Mouse (Mus musculus) embryo, embryonic 11 days (tissue): ENCODE results near the gene Ptpn18.
"Not testable (repeated sequence)": the region's sequence is repeated elsewhere in the genome, so short reads cannot be mapped to it uniquely, and the experiment has no call there.

Experiments
- DNase-seq: peaks from one replicate; pipeline ENCODE4 v3.0.0-alpha.2; 2015

Ptpn18 gene

GRCm38 (mm10) chr1:34459284-34460060, at the start of gene Ptpn18:
Gene Ptpn18, plus strand, starts transcription at chr1:34459762.
- DNase-seq, result peak; percentile 91

DNA sequence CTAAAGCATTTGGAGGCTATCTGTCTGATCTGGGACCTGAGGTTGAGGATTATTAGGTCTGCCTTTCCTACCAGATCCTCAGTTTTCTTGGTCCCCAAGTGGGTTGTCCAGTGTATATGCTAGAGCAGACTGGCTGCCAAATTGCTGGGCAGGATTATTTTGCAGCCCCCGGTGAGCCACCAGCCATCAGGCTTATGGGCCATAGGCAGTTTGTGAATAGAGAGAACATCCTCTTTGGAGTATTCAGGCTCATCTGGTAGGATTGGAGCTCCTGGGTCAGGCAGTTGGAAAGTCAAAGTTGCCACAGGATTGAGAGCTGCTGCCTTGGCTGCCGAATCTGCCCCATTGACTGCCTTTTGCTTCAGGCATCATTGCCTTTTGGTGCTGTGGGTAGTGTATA, 31.1 kb upstream of the Ptpn18 start:
- DNase-seq, result no peak

DNA sequence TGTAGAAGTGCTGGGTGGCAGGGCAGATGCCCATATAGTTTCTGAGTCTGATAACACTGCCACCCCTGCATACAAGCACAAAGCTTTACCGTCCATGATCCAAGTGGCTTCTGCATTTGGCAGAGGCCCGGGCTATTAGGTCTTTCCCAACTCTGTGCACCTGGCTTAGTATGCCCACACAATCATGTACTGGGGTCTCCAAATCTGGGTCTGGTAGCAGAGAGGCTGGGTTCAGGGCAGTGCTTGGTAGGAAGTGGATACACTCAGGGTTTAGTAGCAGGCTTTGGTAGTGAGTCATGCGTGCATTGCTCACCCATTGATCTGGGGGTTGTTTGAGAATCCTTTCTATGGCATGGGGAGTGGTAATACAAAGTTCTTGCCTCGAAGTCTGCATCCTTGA, 30.3 kb upstream of the Ptpn18 start:
- DNase-seq, result no peak

GRCm38 (mm10) chr1:34430981-34431380, 28.6 kb upstream of the Ptpn18 start:
- DNase-seq, result no peak

GRCm38 (mm10) chr1:34431431-34431830, 28.1 kb upstream of the Ptpn18 start:
- DNase-seq, result no peak

DNA sequence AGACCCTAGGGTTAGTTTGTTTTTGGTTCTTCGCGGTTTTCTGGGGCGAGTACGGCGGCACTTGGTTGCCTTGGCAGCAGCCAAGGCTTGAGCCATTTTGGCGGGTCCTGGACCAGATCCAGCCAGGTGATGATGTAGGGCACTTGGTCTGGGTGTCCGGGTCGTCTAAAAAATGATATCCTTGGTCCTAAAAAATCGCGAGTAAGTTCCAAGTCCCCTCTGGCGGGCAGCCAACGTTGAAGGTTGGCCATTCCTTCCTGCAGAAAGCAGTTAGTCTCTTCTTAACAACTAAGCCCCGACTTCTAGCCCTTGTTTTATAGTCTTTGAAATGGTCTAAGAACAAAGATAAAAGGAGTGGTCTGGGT, 27.2 kb upstream of the Ptpn18 start:
- DNase-seq, result no peak

DNA sequence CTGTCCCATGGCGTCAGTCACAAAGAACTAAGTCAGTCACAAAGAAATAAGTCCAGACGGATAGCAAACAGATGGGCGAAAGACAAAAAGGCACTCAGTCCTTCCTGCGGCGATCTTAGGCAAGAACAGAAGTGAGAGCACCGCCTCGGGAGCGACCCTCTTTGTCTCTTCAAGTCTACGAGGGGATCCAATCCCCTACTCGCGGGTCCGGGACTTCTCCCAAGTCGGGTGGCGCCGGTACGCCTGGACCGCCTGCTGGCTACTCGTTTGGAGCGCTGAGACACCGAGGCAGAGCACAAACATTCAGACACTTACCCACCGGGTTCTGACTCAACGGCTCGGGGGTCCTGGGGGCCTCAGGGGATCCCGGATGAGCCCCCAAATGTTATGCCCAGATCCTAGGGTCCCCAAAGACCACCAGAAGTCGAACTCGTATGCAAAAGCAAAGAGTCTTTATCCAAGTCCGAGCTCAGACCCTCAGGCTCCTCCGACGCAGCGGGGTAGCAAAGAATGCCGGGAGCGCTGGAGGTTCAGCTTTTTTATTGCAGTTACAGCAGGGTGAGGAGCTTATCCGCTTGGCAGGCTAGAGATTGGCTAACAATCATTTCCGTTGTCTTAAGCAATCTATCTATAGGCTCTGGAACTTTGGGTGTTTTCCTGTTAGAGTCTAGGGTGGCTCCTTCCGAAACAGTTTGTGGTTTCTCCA, 26.6 kb upstream of the Ptpn18 start:
- peak; percentile 76 for DNase-seq

GRCm38 (mm10) chr1:34433891-34434521, 25.6 kb upstream of the Ptpn18 start:
- peak; percentile 51 for DNase-seq

- peak; percentile 88 for DNase-seq
These were observed 24.9 kb upstream of the Ptpn18 start for GRCm38 (mm10) chr1:34434660-34435160.

DNA sequence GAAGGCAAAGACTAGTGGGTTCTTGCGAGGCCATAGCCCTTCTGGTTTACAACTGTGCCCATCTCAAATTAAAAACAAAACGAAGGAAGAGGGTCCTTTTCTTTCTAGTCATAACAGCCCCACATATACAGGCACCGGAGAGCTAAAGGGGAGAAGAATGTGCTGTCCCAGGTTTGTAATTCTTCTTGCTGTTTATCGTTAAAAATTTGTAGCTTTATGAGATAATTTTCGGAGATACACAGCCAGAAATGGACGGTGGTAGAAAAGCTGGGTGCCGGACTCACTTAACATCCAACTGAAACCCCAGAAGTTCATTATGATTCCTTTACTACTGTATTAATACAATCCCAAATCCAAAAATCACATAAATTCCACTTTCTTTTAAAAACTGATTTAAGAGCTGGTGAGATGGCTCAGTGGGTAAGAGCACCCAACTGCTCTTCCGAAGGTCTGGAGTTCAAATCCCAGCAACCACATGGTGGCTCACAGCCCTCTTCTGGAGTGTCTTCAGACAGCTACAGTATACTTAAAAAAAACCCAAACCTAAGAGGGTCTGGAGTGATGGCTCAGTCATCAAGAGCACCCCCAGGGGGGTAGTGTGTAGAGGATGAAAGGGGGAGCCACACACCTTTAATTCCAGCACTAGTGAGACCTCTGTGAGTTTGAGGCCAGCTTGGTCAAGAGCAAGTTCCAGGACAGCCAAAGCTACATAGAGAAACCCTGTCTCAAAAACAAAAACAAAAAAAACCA, 24.0 kb upstream of the Ptpn18 start:
- peak; percentile 15 for DNase-seq

GRCm38 (mm10) chr1:34436374-34436773, 23.2 kb upstream of the Ptpn18 start:
- DNase-seq, result no peak

DNA sequence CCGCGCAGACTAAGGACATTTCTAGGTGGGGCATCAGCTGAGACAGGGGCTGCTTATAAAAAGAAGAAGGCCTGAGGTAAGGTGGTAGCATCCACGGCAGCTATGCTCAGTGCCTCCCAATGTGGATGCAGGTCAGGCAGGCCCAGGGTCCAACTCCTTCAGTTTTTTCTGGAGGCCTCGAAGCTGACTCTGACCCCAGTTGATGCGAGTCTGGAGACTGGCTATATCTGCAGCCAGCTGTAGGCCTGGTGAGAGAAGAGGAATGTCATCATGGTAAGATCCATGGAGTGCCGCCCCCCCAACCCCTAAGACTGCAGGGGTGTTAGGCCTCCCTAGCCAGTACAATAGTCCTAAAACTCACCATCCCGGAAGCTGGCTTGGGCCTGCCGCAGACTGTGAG, 22.2 kb upstream of the Ptpn18 start:
- not testable (repeated sequence) for DNase-seq

DNA sequence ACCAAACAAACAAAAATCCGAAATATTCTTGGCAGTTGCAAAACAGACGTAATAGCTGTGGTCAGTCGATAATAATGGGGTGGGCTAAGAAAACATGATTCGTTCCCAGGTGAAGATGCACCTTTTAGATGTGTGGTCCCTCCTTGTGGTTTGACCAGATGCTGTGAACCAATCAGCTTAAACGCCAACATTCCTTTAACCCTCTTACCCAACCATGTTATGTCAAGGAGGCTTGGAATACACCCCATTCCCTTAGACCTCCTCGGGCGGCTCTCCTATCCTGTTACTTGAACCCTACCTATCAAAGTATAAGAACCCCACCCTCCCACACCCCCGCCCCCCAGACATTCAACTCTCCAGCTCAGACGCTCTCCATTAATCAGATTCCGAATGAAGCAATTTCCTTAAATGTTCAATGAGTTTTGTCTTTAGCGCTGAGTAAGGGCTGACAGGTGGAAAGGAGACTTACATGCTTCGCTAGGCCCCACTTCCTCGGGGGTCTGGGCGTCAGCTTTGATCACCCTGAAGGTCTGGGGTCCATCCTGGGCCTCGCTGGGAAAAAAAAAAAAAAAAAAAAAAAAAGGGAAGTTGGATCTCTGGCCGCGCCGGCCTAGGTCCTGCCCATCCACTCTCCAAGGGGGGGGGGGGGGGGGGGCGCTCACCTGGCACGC, 21.0 kb upstream of the Ptpn18 start:
- DNase-seq, result no peak

DNA sequence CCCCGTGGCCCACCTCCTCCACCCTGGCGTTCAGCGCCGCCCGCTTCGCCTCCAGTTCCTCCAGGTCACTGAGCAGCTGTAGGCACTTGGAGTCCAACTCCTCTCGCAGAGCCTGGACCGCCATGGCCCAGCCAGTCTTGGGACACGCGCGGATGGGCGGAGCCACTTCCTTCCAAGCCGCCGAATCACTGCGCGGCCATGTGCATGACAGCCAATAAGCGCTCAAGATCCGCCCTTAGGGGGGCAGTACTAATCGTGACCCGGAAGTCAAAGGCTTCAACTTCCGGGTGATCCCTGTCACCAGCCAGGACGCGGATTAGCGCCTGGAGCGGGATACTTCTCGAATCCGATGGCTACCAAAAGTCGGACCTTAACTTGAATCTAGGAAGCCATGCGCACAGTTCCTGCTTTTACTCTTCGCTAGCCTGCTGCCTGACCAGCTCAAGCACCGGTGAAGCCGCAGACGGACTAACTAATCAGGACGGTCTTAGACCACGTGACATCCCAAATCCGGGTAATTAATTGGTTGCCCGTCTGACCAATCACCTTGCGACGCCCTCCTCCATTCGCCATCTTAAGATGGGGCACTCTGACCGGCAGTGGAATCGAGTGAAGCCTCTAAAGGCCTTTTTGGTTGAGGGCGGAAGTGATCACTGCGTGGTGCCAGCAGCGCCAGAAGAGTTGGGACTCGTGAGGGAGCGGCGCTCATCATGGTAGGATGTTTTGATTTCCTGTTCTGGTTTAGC, 20.2 kb upstream of the Ptpn18 start, which contains the start of the genes Ccdc115 and Imp4:
Ccdc115 (minus strand) TSS at position 458 of the 746 bp plus-strand sequence.
Imp4 (plus strand) TSS at position 637 of the 746 bp plus-strand sequence.
- peak; percentile 99 for DNase-seq

DNA sequence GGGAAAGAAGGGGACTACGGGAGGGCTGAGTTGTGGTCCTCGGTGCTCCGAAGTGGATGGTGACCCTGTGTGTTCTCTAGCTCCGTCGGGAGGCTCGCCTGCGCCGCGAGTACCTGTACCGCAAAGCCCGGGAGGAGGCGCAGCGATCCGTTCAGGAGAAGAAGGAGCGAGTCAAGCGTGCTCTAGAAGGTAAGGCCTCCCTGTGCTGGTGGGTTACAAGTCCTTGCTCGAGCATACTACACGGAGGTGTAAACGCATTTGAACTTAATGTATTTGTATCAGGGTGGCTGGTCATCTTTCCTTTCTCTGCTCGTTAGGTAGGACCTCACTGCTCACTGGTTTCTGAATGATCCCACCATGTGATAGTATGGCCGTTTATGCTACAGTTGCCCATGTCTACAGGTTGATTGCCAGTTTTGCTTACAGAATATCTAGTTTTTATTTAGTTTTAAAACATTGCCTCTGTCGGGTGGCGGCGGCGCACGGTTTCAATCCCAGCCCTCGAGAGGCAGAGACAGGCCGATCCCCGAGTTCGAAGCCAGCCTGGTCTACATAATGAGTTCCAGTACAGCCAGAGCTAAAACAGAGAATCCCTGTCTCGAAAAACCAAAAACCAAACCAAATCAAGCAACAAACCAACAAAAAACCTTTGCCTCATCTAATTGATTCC, 19.5 kb upstream of the Ptpn18 start:
- no peak for DNase-seq

GRCm38 (mm10) chr1:34443124-34443523, 16.4 kb upstream of the Ptpn18 start:
- DNase-seq, result no peak

DNA sequence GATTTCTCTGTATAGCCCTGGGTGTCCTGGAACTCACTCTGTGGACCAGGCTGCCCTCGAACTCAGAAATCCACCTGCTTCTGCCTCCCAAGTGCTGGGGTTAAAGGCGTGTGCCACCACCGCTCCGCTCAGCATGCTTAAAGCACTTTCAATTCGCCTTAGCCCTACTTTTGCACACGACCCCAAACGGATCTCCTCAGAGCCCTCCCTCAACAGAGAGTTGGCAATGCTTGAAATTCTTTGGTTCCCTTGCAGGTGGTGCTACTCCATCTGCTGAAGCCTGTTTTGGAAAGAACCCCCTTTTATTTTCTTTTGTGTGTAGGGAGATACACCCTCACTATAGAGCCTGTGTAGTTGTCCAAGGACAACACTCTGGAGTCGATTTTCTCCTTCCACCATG, 1.1 kb upstream of the Ptpn18 start:
- peak; percentile 16 for DNase-seq

DNA sequence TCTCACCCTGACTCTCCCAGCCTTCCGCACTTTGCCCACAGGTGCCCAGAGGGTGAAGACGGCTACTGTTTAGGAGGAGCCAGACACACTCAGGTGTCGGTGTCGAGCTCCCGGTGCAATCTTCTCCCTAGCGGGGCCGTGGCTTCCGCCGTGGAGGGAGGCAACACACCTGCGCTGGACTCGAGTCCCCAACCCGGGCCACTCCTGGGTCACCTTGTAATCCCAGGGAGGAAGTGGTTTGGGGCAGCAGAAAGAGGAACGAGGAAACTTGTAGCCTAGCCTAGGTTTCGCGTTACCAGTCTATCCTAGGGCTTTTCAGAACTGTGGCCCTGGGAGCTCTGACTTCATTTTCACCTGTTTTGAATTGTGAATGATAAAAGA, 489 bp downstream of the Ptpn18 start:
- peak; percentile 13 for DNase-seq

- peak; percentile 72 for DNase-seq
These were observed 3.2 kb downstream of the Ptpn18 start for GRCm38 (mm10) chr1:34462766-34463165.

GRCm38 (mm10) chr1:34464310-34464817, 4.8 kb downstream of the Ptpn18 start:
- no peak for DNase-seq

- no peak for DNase-seq
These were observed 5.9 kb downstream of the Ptpn18 start for GRCm38 (mm10) chr1:34465445-34465844.
